Mouse (Mus musculus): ENCODE measurements around the gene Bet1l. TPM values are rescaled to one million over a fixed set of nuclear protein-coding genes. Genes with fewer than 3 reads are reported as not detected.

Bet1l gene
- polyA plus RNA-seq, 1 experiment from 2014 or later, result 33.3 TPM

DNA sequence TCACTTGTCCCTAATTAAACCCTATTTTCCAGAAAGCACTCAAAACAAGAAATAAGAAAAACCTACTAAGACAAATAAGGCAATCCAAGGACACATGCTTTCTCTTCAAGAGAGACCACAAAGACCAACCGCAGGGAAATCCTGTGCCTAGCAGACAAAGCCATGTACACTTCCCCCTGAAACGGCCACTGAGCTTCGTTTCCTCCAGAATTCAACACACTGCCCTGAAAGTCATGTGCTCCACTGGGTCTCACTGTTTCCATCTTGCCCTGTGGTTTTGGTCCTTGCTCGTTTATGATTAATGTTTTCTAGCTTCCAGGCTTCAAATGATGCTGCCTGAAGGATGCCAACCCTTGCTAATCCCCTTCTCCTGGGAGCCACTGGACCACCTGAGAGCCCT, 16.8 kb upstream of the Bet1l start:
- no peaks in the 10 kb centered on the region for H3K9me3 ChIP-seq (replicated peaks; ENCODE audit: control insufficient read depth, low read length, poor library complexity, severe bottlenecking)
- ATAC-seq, result no peak
- no peak overlapping the region for H3K27ac ChIP-seq (ENCODE audit: low read length)
- H3K4me1 ChIP-seq (ENCODE audit: control insufficient read depth, insufficient read depth, low read length), result no peaks in the 10 kb centered on the region
- H3K27me3 ChIP-seq (ENCODE audit: control insufficient read depth, insufficient read depth, low read depth, low read length), result no peaks in the 10 kb centered on the region
- no peak overlapping the region for H3K4me3 ChIP-seq (ENCODE audit: low read depth, low read length)
- WGBS, result 87% methylated on average over 4 of the region's 4 CpGs
- H3K9ac ChIP-seq (ENCODE audit: low read depth, low read length), result no peak overlapping the region
- H3K4me2 ChIP-seq (ENCODE audit: low read length), result no peak overlapping the region
- H3K36me3 ChIP-seq (ENCODE audit: control insufficient read depth, insufficient read depth, low read length), result peaks cover 11% of the 10 kb centered on the region; the same call in 1 of the 2 replicates

DNA sequence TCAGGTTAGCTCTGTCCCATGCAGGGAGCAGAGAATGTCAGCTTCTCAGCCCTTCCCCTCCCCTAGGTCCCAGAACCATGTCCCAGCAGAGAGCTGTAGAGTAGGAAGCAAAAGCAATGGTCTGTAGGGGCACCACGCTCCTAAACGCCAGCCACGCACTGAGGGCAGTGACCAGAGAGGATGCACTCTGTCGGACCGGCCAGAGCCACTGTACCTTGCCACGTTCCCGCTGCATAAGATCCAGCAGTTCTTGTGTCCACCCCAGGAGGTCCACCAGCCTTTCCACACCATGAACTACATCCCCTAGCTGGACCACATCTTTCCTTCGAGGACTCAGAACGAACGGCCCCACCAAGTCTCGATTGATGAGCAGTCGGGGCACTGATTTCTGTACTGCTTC, 7.4 kb upstream of the Bet1l start:
- H3K4me1 ChIP-seq (ENCODE audit: control insufficient read depth, insufficient read depth, low read length), result 0 out of 2 replicates have a peak, but pooled peaks cover 2% of the 10 kb centered on the region
- no peak overlapping the region for H3K4me2 ChIP-seq (ENCODE audit: low read length)
- no peak overlapping the region for H3K9ac ChIP-seq (ENCODE audit: low read depth, low read length)
- peaks cover 30% of the 10 kb centered on the region for H3K36me3 ChIP-seq (ENCODE audit: control insufficient read depth, insufficient read depth, low read length)
- no peaks in the 10 kb centered on the region for H3K9me3 ChIP-seq (replicated peaks; ENCODE audit: control insufficient read depth, low read length, poor library complexity, severe bottlenecking)
- 92% methylated on average over 12 of the region's 12 CpGs for WGBS
- no peaks in the 10 kb centered on the region for H3K27me3 ChIP-seq (ENCODE audit: control insufficient read depth, insufficient read depth, low read depth, low read length)
- no peak overlapping the region for H3K27ac ChIP-seq (ENCODE audit: low read length)
- no peak overlapping the region for H3K4me3 ChIP-seq (ENCODE audit: low read depth, low read length)
- no peak for ATAC-seq

DNA sequence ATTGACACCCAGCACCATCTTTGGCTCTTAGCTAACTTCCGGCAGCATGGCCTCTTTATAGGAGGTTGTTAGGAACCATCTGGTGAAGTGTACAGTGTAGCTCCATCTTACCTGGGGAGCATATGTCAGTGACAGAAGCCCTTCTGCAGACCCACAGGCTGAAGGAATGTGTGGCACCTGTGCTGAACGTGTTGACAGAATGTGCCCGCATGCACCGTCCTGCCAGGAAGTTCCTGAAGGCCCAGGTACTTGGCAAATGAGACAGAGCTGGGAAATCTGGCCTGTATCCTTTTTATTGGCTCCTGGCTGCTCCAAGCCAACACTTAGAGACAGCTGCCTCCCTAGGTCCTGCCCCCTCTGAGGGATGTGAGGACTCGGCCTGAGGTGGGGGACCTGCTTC, 3.4 kb upstream of the Bet1l start:
- no peak for ATAC-seq
- H3K36me3 ChIP-seq (ENCODE audit: control insufficient read depth, insufficient read depth, low read length), result peaks cover 30% of the 10 kb centered on the region
- 89% methylated on average over 5 of the region's 5 CpGs for WGBS
- H3K27ac ChIP-seq (ENCODE audit: low read length), result no peak overlapping the region
- H3K27me3 ChIP-seq (ENCODE audit: control insufficient read depth, insufficient read depth, low read depth, low read length), result no peaks in the 10 kb centered on the region
- peaks cover 16% of the 10 kb centered on the region for H3K4me1 ChIP-seq (ENCODE audit: control insufficient read depth, insufficient read depth, low read length)
- H3K4me3 ChIP-seq (ENCODE audit: low read depth, low read length), result no peak overlapping the region
- no peaks in the 10 kb centered on the region for H3K9me3 ChIP-seq (replicated peaks; ENCODE audit: control insufficient read depth, low read length, poor library complexity, severe bottlenecking)
- no peak overlapping the region for H3K9ac ChIP-seq (ENCODE audit: low read depth, low read length)
- no peak overlapping the region for H3K4me2 ChIP-seq (ENCODE audit: low read length)

DNA sequence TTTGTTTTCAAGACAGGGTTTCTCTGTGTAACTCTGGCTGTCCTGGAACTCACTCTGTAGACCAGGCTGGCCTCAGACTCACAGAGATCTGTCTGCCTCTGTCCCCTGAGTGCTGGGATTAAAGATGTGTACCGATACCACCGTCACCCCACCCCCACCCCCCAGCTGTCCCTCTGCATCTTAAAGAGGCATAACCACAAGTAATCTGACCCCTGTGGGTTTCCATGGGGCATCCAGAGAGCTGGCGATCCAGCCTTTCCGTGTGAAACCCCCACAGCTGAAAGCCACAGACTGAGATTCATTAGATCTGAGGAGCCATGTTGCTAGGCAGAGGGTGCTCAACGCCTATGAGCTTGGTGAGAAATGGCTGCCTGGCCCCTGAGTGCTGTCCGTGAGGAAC, 2.6 kb upstream of the Bet1l start:
- Histone ChIP-seq H3K9ac (ENCODE audit: low read depth, low read length) (no peak overlapping the region), H3K4me2 (ENCODE audit: low read length) (no peak overlapping the region), H3K36me3 (ENCODE audit: control insufficient read depth, insufficient read depth, low read length) (peaks cover 30% of the 10 kb centered on the region), H3K4me1 (ENCODE audit: control insufficient read depth, insufficient read depth, low read length) (peaks cover 23% of the 10 kb centered on the region), H3K27me3 (ENCODE audit: control insufficient read depth, insufficient read depth, low read depth, low read length) (no peaks in the 10 kb centered on the region), H3K9me3 (replicated peaks; ENCODE audit: control insufficient read depth, low read length, poor library complexity, severe bottlenecking) (no peaks in the 10 kb centered on the region), H3K4me3 (ENCODE audit: low read depth, low read length) (no peak overlapping the region), H3K27ac (ENCODE audit: low read length) (no peak overlapping the region)
- no peak for ATAC-seq
- 63% methylated on average over 6 of the region's 6 CpGs for WGBS

DNA sequence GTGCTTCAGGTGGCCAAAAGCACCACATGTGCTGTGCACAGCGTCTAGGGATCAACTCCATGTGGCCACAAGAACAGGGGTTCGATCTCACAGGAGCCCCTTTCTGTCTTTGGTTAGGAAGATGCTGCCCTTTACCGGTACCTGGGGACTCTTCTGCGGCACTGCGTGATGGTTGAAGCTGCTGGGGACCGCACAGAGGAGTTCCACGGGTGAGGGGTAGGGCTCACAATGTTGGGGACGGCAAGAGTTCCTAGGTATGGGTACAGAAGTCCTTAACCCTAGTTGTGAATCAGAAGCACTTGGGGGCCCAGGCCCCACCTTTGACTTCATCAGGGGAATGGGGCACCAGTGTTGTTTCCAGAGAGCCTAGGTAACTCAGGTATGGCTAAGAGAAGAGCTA, 1.4 kb upstream of the Bet1l start:
- no peak for ATAC-seq
- Histone ChIP-seq H3K4me3 (ENCODE audit: low read depth, low read length) (peak overlapping the region; percentile 85; the same call in 1 of the 2 replicates), H3K27ac (ENCODE audit: low read length) (no peak overlapping the region), H3K9me3 (replicated peaks; ENCODE audit: control insufficient read depth, low read length, poor library complexity, severe bottlenecking) (no peaks in the 10 kb centered on the region), H3K4me2 (ENCODE audit: low read length) (peak overlapping the region; percentile 96), H3K36me3 (ENCODE audit: control insufficient read depth, insufficient read depth, low read length) (peaks cover 37% of the 10 kb centered on the region), H3K9ac (ENCODE audit: low read depth, low read length) (no peak overlapping the region; the same call in 1 of the 2 replicates), H3K4me1 (ENCODE audit: control insufficient read depth, insufficient read depth, low read length) (peaks cover 23% of the 10 kb centered on the region), H3K27me3 (ENCODE audit: control insufficient read depth, insufficient read depth, low read depth, low read length) (no peaks in the 10 kb centered on the region)
- WGBS, result 97% methylated on average over 8 of the region's 8 CpGs

DNA sequence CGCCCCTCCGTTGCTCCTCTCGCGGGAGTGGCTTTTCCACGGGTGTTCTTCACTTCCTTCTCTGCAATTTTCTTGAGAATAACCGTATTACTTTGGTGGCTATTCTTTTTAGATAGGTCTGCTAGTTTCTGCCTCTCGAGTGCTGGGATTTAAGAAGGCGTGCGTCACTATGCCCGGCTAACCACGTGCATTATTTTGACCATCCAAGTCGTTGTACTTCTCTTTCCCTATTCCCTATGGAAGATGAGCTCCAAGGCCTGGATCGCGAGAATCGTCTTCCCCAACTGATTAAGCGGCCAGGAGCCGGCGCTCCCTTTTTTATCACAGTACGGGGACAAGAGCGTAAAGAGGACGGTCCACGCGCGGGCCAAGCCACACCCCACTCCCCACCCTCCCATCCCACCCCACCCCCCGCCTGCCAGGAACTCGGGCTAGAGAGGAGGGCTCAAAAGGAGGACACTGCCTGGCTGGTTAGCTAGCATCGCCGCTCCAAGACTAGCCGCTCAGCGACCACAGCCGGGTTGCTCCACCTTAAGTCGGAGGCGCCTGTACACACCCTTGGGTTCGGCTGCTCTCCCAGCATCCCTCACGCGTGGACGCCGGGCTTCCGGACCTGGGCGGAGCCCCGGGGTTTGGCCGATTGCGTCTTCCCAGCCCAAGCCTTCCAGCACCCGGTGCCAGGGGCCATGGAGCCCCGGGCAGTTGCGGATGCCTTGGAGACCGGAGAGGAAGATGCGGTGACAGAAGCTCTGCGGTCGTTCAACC, 410 bp downstream of the Bet1l start, which contains the start of gene Ric8a:
Ric8a (plus strand) TSS at position 173 of the 765 bp plus-strand sequence.
- Histone ChIP-seq H3K9ac (ENCODE audit: low read depth, low read length) (peak within 1 kb of the TSS; percentile 90), H3K4me1 (ENCODE audit: control insufficient read depth, insufficient read depth, low read length) (peaks cover 23% of the 10 kb centered on the region), H3K27ac (ENCODE audit: low read length) (peak within 1 kb of the TSS; percentile 94), H3K36me3 (ENCODE audit: control insufficient read depth, insufficient read depth, low read length) (peaks cover 30% of the 10 kb centered on the region), H3K9me3 (replicated peaks; ENCODE audit: control insufficient read depth, low read length, poor library complexity, severe bottlenecking) (no peaks in the 10 kb centered on the region), H3K27me3 (ENCODE audit: control insufficient read depth, insufficient read depth, low read depth, low read length) (no peaks in the 10 kb centered on the region), H3K4me2 (ENCODE audit: low read length) (peak within 1 kb of the TSS; percentile 96), H3K4me3 (ENCODE audit: low read depth, low read length) (peak within 1 kb of the TSS; percentile 85)
- peak; percentile 80 for ATAC-seq
- under 1% methylated on average over 49 of the region's 50 CpGs for whole genome bisulfite sequencing

DNA sequence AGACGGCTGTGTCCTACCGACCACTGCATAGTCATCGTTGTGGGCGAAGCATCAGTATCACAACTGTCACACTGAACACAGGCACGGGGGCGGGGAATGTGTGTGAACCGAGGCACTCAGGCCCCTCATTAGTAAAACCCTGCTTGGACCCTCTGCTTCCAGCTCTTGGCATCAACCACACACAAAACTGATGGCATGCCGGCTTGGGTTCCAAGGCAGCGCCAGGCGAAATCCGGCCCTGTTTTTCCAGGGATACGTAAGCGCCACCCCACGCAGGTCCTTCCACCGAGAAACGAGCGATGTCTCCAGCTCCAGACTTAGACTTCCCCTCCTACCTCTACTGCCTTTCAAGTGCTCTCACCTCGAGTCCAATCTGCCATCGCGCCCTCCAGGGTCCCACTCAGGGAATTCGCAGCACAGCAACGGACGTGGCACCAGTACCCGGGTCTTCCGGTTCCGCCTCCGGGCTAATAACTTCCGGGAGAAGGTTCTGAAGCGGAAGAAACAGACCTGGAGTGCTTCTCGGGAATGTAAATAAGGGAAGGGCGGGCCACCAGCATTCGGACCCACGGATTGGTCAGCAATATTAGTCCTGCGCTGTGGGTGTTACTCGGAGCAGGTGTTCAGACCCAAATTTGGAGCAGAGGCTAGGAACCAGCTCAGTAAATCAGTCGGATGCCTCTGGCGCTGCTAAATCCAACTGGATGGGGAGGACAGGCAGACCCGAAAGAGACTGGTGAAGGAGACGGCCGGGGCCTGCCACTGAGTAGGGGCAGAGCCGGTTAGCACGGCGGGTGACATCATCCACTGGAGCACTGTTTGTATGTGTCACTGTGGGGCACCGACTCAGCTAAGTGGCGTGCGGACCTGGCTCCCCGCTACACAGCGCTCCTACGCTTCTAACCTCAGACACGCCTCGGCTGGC, 1.3 kb downstream of the Bet1l start, which contains the start of gene Gm45785:
Gm45785 (minus strand) TSS at position 472 of the 925 bp plus-strand sequence.
- peak; percentile 84 for ATAC-seq
- Histone ChIP-seq H3K27ac (ENCODE audit: low read length) (peak within 1 kb of the TSS; percentile 94), H3K4me2 (ENCODE audit: low read length) (peak within 1 kb of the TSS; percentile 96), H3K4me1 (ENCODE audit: control insufficient read depth, insufficient read depth, low read length) (peaks cover 23% of the 10 kb centered on the region), H3K9ac (ENCODE audit: low read depth, low read length) (peak within 1 kb of the TSS; percentile 90), H3K4me3 (ENCODE audit: low read depth, low read length) (peak within 1 kb of the TSS; percentile 85), H3K36me3 (ENCODE audit: control insufficient read depth, insufficient read depth, low read length) (peaks cover 30% of the 10 kb centered on the region), H3K27me3 (ENCODE audit: control insufficient read depth, insufficient read depth, low read depth, low read length) (no peaks in the 10 kb centered on the region), H3K9me3 (replicated peaks; ENCODE audit: control insufficient read depth, low read length, poor library complexity, severe bottlenecking) (no peaks in the 10 kb centered on the region)
- 1% methylated on average over 51 of the region's 51 CpGs for WGBS

DNA sequence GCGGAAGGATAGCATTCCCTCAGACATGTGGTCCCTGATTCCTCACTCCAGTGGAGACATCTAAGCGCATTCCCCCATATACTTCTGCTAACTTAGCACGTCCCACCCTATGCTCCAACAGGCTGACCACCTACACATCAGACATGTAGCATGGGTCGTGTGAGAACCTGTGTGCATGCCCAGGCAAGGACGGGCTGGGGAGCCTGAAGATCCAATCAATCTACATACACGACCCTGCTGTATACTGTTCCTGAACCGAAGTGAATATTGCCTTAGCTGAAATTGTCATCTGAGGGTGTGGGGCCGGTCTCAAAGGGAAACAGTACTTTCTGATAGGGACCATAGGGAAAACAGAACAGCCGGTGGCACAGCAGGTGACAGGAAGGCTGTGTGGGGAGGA, 2.2 kb downstream of the Bet1l start:
- peak overlapping the region; percentile 85 for H3K4me3 ChIP-seq (ENCODE audit: low read depth, low read length)
- no peak for ATAC-seq
- H3K9ac ChIP-seq (ENCODE audit: low read depth, low read length), result peak overlapping the region; percentile 90
- peaks cover 21% of the 10 kb centered on the region for H3K36me3 ChIP-seq (ENCODE audit: control insufficient read depth, insufficient read depth, low read length)
- H3K27ac ChIP-seq (ENCODE audit: low read length), result no peak overlapping the region
- 76% methylated on average over 9 of the region's 9 CpGs for WGBS
- no peaks in the 10 kb centered on the region for H3K9me3 ChIP-seq (replicated peaks; ENCODE audit: control insufficient read depth, low read length, poor library complexity, severe bottlenecking)
- H3K27me3 ChIP-seq (ENCODE audit: control insufficient read depth, insufficient read depth, low read depth, low read length), result no peaks in the 10 kb centered on the region
- H3K4me1 ChIP-seq (ENCODE audit: control insufficient read depth, insufficient read depth, low read length), result peaks cover 23% of the 10 kb centered on the region
- peak overlapping the region; percentile 96 for H3K4me2 ChIP-seq (ENCODE audit: low read length)
